Mouse (Mus musculus): Measurements from ENCODE around the gene Chd6. TPM values are rescaled to one million over a fixed set of nuclear protein-coding genes. Genes with fewer than 3 reads are reported as not detected.

Gene Chd6
- total and polyA plus RNA-seq, 3 experiments: 12.2 to 66.8 (median 42.9) TPM

DNA sequence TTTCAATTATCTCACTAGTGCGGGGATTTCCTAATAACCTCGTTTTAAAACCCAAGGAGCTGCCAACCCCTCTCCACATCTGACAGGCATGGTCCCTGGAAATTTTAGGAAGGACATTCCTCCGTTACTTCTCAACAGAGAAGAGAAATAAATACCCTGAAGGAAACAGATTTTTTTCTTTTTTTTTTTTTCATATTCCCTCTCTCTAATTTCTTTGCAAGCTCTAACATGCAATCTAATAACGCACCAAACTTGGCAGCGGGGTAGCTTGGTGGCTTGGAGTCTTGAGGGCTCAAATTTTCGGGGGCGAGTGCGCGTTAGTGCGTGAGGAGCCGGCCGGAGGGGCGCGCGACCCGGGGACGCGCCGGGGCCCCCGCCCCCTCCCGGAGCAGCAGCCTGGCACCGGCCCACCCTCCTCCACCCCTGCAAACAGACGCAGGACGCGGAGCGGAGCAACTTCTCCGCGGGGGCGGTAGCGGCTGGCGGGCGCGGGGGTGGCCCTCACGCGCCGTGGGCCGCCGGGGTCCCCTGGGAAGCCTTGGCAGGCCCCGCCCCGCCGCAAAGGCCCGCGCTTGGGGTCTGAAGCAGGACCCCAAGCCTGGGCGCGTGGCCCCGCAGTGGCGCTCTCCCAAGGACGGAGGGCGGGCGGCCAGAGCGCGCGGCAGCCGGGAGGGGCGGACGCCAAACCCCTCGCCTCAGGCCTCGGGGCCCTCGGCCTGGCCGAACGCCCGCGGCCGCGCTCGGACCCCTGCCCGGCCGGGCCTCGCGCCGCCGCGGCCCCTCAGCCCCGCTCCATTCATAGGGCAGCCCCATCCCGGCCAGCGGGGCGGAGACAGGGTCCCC lies 569 bp downstream of the Chd6 start:
- peak; percentile 72 to 74 for DNase-seq
- intact Hi-C loops (cut with DNase I): no loop called here
- no peaks in the 10 kb centered on the region for H3K27me3 ChIP-seq (ENCODE audit: control insufficient read depth, insufficient read depth, low read length)
- peak overlapping the region; percentile 87 for H3K9ac ChIP-seq (ENCODE audit: low read depth, low read length)
- H3K27ac ChIP-seq: peak overlapping the region; percentile 93
- WGBS: under 1% methylated on average over 75 of the region's 77 CpGs
- H3K4me3 ChIP-seq: peak overlapping the region; percentile 84
- peaks cover 4% of the 10 kb centered on the region for H3K4me1 ChIP-seq (ENCODE audit: control insufficient read depth, insufficient read depth, low read length)
- peaks cover 2% of the 10 kb centered on the region; the same call in 1 of the 2 replicates for H3K36me3 ChIP-seq (ENCODE audit: control insufficient read depth, insufficient read depth, low read length)
- peaks cover 5% of the 10 kb centered on the region for H3K79me2 ChIP-seq (replicated peaks; ENCODE audit: control insufficient read depth, insufficient read depth, low read length)
- no peak for TF ChIP-seq POLR2A (IDR thresholded peaks at IDR 0.05; ENCODE audit: insufficient read depth, low read depth, low read length)
- TF ChIP-seq CTCF (IDR thresholded peaks at IDR 0.05): no peak
- TF ChIP-seq EP300 (IDR thresholded peaks at IDR 0.05; ENCODE audit: insufficient read depth, low read depth, low read length): no peak

DNA sequence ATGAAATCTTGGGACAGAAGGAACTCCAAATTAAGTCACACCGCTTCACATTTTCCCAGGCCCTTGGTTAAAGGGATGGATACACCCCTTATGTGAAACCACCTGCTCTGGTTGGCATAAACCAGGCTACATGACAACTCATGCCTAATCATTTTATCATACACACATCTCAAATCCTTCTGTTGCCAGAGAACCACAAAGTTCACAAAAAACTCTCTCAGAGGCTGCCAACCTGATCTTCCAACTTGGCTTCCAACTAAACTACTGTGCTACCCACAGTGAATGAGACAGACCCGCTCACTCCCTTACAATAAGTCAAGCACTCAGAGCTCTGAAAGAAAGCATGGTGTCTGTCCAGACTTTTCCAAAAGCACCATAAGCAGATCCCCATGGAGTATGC lies 1.6 kb downstream of the Chd6 start:
- TF ChIP-seq POLR2A (IDR thresholded peaks at IDR 0.05; ENCODE audit: insufficient read depth, low read depth, low read length): no peak
- no peak for TF ChIP-seq CTCF (IDR thresholded peaks at IDR 0.05)
- no peak for TF ChIP-seq EP300 (IDR thresholded peaks at IDR 0.05; ENCODE audit: insufficient read depth, low read depth, low read length)
- intact Hi-C loops (cut with DNase I): no loop called here
- Histone ChIP-seq H3K9ac (ENCODE audit: low read depth, low read length) (no peak overlapping the region), H3K4me3 (no peak overlapping the region), H3K27me3 (ENCODE audit: control insufficient read depth, insufficient read depth, low read length) (no peaks in the 10 kb centered on the region), H3K36me3 (ENCODE audit: control insufficient read depth, insufficient read depth, low read length) (peaks cover 2% of the 10 kb centered on the region; the same call in 1 of the 2 replicates), H3K27ac (no peak overlapping the region), H3K4me1 (ENCODE audit: control insufficient read depth, insufficient read depth, low read length) (peaks cover 4% of the 10 kb centered on the region), H3K79me2 (replicated peaks; ENCODE audit: control insufficient read depth, insufficient read depth, low read length) (peaks cover 6% of the 10 kb centered on the region)
- no peak for DNase-seq
- WGBS: 89% methylated on average over 2 of the region's 2 CpGs

DNA sequence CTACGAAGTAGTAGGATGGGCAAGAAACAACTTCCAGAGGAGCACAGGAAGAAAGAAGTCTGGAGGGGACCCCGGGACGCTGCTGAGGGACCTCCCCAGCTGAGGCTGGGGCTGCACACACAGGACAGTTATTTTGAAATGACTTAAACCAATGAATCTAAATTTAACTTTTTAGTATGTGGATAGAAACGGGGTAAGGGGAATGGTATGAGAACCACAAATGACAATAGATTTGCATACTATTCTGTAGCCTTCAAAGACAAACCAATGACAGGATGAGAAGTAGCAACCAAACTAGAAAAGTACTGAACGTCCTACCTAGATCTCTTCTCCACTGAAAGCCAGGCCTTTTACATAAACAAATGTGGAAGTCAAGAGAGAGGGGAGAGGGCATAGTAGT lies 5.1 kb downstream of the Chd6 start:
- no peak for DNase-seq
- Histone ChIP-seq H3K9ac (ENCODE audit: low read depth, low read length) (no peak overlapping the region), H3K4me3 (no peak overlapping the region), H3K27me3 (ENCODE audit: control insufficient read depth, insufficient read depth, low read length) (no peaks in the 10 kb centered on the region), H3K36me3 (ENCODE audit: control insufficient read depth, insufficient read depth, low read length) (peaks cover 2% of the 10 kb centered on the region), H3K27ac (no peak overlapping the region), H3K79me2 (replicated peaks; ENCODE audit: control insufficient read depth, insufficient read depth, low read length) (peaks cover 9% of the 10 kb centered on the region), H3K4me1 (ENCODE audit: control insufficient read depth, insufficient read depth, low read length) (peaks cover 4% of the 10 kb centered on the region)
- intact Hi-C loops (cut with DNase I): no loop called here
- TF ChIP-seq CTCF (IDR thresholded peaks at IDR 0.05) (no peak), EP300 (IDR thresholded peaks at IDR 0.05; ENCODE audit: insufficient read depth, low read depth, low read length) (no peak), POLR2A (IDR thresholded peaks at IDR 0.05; ENCODE audit: insufficient read depth, low read depth, low read length) (no peak)
- WGBS: 58% methylated on average over 5 of the region's 5 CpGs

DNA sequence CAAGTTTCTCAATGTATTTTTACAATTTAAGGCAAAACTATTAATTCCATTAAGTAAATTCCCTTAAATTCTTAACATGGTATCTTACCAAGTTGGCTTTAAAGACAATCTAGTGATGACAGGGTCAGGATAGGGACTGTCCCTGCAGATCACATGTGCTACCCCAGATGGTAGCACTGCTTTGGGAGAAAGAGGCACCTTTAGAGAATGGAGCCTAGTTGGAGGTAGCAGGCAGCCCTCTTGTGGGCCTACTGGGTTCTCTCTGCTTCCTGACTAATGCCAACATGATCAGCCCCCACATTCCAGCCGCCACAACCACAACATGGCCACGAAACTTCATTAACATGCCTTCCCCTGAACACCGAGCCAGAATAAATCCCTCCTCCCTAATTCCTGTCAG lies 6.8 kb downstream of the Chd6 start:
- DNase-seq: no peak
- Histone ChIP-seq H3K79me2 (replicated peaks; ENCODE audit: control insufficient read depth, insufficient read depth, low read length) (peaks cover 9% of the 10 kb centered on the region), H3K4me1 (ENCODE audit: control insufficient read depth, insufficient read depth, low read length) (peaks cover 4% of the 10 kb centered on the region), H3K36me3 (ENCODE audit: control insufficient read depth, insufficient read depth, low read length) (no peaks in the 10 kb centered on the region; the same call in 1 of the 2 replicates), H3K4me3 (no peak overlapping the region), H3K9ac (ENCODE audit: low read depth, low read length) (no peak overlapping the region), H3K27me3 (ENCODE audit: control insufficient read depth, insufficient read depth, low read length) (no peaks in the 10 kb centered on the region), H3K27ac (no peak overlapping the region)
- TF ChIP-seq EP300 (IDR thresholded peaks at IDR 0.05; ENCODE audit: insufficient read depth, low read depth, low read length) (no peak), CTCF (IDR thresholded peaks at IDR 0.05) (peak; percentile 16; the same call in 1 of the 2 replicates)
- WGBS: 61% methylated on average over 3 of the region's 3 CpGs
- intact Hi-C loops (cut with DNase I): no loop called here

DNA sequence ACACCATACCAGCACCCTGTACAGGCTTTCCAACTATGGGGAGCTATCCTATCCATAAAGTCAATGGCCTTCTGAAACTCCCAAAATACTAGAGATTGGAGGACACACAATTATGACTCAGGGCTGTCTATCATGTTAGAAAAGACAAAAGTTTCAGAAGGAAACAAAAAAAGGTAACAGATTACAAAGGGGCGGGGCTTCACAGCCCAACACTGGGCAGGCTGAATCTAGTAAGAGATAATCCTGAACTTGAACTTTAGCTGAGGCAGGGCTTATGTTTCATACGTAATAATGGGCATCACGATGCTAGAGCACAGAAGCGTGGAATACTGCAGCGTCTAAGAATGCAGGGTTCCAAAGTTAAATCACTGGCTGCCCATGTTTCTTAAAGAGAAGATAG lies 11.1 kb downstream of the Chd6 start:
- Histone ChIP-seq H3K27me3 (ENCODE audit: control insufficient read depth, insufficient read depth, low read length) (no peaks in the 10 kb centered on the region), H3K79me2 (replicated peaks; ENCODE audit: control insufficient read depth, insufficient read depth, low read length) (peaks cover 5% of the 10 kb centered on the region; the same call in 1 of the 2 replicates), H3K9ac (ENCODE audit: low read depth, low read length) (no peak overlapping the region), H3K4me3 (no peak overlapping the region), H3K4me1 (ENCODE audit: control insufficient read depth, insufficient read depth, low read length) (peaks cover 7% of the 10 kb centered on the region), H3K36me3 (ENCODE audit: control insufficient read depth, insufficient read depth, low read length) (peaks cover 4% of the 10 kb centered on the region), H3K27ac (no peak overlapping the region)
- 93% methylated on average over 5 of the region's 5 CpGs for WGBS
- no peak for TF ChIP-seq EP300 (IDR thresholded peaks at IDR 0.05; ENCODE audit: insufficient read depth, low read depth, low read length)
- no peak for TF ChIP-seq CTCF (IDR thresholded peaks at IDR 0.05)
- TF ChIP-seq POLR2A (IDR thresholded peaks at IDR 0.05; ENCODE audit: insufficient read depth, low read depth, low read length): no peak
- intact Hi-C loops (cut with DNase I): no loop called here
- no peak for DNase-seq

DNA sequence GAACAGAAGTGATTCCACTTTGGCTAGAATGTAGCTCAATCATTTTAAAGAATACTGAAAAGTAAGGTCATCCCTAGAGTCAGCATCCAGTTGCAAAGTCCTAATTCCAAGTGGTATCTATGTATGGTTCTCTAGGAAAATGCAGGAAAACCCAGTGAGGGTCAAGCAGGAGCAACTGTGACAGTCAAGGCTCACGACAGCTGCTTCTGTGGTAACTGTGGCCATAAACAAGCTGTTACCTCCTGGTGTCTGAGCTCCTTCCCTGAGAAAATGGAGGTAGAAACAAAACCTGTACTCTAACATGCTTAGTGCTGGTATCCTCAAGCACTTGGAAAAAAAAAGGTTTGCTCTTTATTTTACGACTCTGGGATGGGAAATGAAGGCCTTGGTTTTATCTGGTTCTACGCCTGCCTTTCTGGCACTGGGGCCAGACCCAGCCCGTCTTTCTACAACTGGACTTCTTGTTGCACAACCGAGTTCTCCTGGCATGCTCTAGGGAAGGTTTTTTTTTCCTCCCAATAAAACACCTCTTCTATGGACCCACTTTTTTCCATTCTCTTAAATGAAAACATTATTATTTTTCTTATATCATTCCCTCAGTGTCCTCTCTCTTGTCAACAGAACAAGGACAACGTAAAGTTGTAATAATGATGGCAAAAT lies 18.0 kb downstream of the Chd6 start:
- peaks cover 10% of the 10 kb centered on the region for H3K4me1 ChIP-seq (ENCODE audit: control insufficient read depth, insufficient read depth, low read length)
- H3K27me3 ChIP-seq (ENCODE audit: control insufficient read depth, insufficient read depth, low read length): no peaks in the 10 kb centered on the region
- no peak overlapping the region for H3K27ac ChIP-seq
- 71% methylated on average over 6 of the region's 6 CpGs for WGBS
- peaks cover 4% of the 10 kb centered on the region for H3K79me2 ChIP-seq (replicated peaks; ENCODE audit: control insufficient read depth, insufficient read depth, low read length)
- peak in 1 of 2 experiments; percentile 18 for DNase-seq
- no peak overlapping the region for H3K9ac ChIP-seq (ENCODE audit: low read depth, low read length)
- peaks cover 4% of the 10 kb centered on the region for H3K36me3 ChIP-seq (ENCODE audit: control insufficient read depth, insufficient read depth, low read length)
- H3K4me3 ChIP-seq: no peak overlapping the region
- no peak for TF ChIP-seq EP300 (IDR thresholded peaks at IDR 0.05; ENCODE audit: insufficient read depth, low read depth, low read length)
- TF ChIP-seq CTCF (IDR thresholded peaks at IDR 0.05): no peak
- TF ChIP-seq POLR2A (IDR thresholded peaks at IDR 0.05; ENCODE audit: insufficient read depth, low read depth, low read length): no peak
- intact Hi-C loops (cut with DNase I): no loop called here

Data from heart, adult 2 months (tissue).